Mouse (Mus musculus): Measurements from ENCODE around the gene Gpc5. TPM values are rescaled to one million over a fixed set of nuclear protein-coding genes. Genes with fewer than 3 reads are reported as not detected.

Gene Gpc5
- polyA plus RNA-seq, 1 experiment from 2014 or later, result 0.07 TPM

GRCm38 (mm10) chr14:115406596-115406995 is 314.6 kb downstream of the Gpc5 start:
- Histone ChIP-seq H3K4me3 (ENCODE audit: low read depth, low read length) (no peak overlapping the region), H3K9me3 (ENCODE audit: control insufficient read depth, low read length) (no peaks in the 10 kb centered on the region), H3K4me2 (replicated peaks; ENCODE audit: low read depth) (no peak overlapping the region), H3K36me3 (ENCODE audit: control insufficient read depth, insufficient read depth, low read length) (no peaks in the 10 kb centered on the region), H3K4me1 (replicated peaks; ENCODE audit: control insufficient read depth, insufficient read depth) (no peaks in the 10 kb centered on the region), H3K27me3 (ENCODE audit: control insufficient read depth, insufficient read depth, low read length) (no peaks in the 10 kb centered on the region), H3K27ac (replicated peaks) (no peak overlapping the region), H3K9ac (ENCODE audit: low read length) (no peak overlapping the region)
- ATAC-seq (ENCODE audit: low FRiP score, low TSS enrichment), result no peak
- TF ChIP-seq CTCF (IDR thresholded peaks at IDR 0.05; ENCODE audit: low read depth) (no peak), EP300 (optimal IDR thresholded peaks at IDR 0.05) (no peak)
- DNase-seq (ENCODE audit: low spot score), result no peak
- WGBS, result 68% methylated on average over 5 of the region's 5 CpGs

- H3K27me3 ChIP-seq (ENCODE audit: control insufficient read depth, insufficient read depth, low read length), result no peaks in the 10 kb centered on the region
- DNase-seq (ENCODE audit: low spot score) (no peak), ATAC-seq (ENCODE audit: low FRiP score, low TSS enrichment) (no peak)
- no peak overlapping the region for H3K4me3 ChIP-seq (ENCODE audit: low read depth, low read length)
- TF ChIP-seq CTCF (IDR thresholded peaks at IDR 0.05; ENCODE audit: low read depth), result no peak
- no peak for TF ChIP-seq EP300 (optimal IDR thresholded peaks at IDR 0.05)
- H3K36me3 ChIP-seq (ENCODE audit: control insufficient read depth, insufficient read depth, low read length), result no peaks in the 10 kb centered on the region
- no peak overlapping the region for H3K9ac ChIP-seq (ENCODE audit: low read length)
- no peaks in the 10 kb centered on the region for H3K4me1 ChIP-seq (replicated peaks; ENCODE audit: control insufficient read depth, insufficient read depth)
- no peaks in the 10 kb centered on the region for H3K9me3 ChIP-seq (ENCODE audit: control insufficient read depth, low read length)
- H3K27ac ChIP-seq (replicated peaks), result no peak overlapping the region
- H3K4me2 ChIP-seq (replicated peaks; ENCODE audit: low read depth), result no peak overlapping the region
- WGBS, result 31% methylated on average over 2 of the region's 2 CpGs
These were observed 315.4 kb downstream of the Gpc5 start for GRCm38 (mm10) chr14:115407309-115407930.

- H3K9me3 ChIP-seq (ENCODE audit: control insufficient read depth, low read length), result no peaks in the 10 kb centered on the region
- no peak overlapping the region for H3K9ac ChIP-seq (ENCODE audit: low read length)
- no peaks in the 10 kb centered on the region for H3K27me3 ChIP-seq (ENCODE audit: control insufficient read depth, insufficient read depth, low read length)
- WGBS, result 83% methylated on average over 1 of the region's 1 CpGs
- no peak for TF ChIP-seq EP300 (optimal IDR thresholded peaks at IDR 0.05)
- no peak for TF ChIP-seq CTCF (IDR thresholded peaks at IDR 0.05; ENCODE audit: low read depth)
- H3K4me3 ChIP-seq (ENCODE audit: low read depth, low read length), result no peak overlapping the region
- DNase-seq (ENCODE audit: low spot score), result no peak
- ATAC-seq (ENCODE audit: low FRiP score, low TSS enrichment), result no peak
- H3K4me2 ChIP-seq (replicated peaks; ENCODE audit: low read depth), result no peak overlapping the region
- no peak overlapping the region for H3K27ac ChIP-seq (replicated peaks)
- H3K4me1 ChIP-seq (replicated peaks; ENCODE audit: control insufficient read depth, insufficient read depth), result no peaks in the 10 kb centered on the region
- H3K36me3 ChIP-seq (ENCODE audit: control insufficient read depth, insufficient read depth, low read length), result no peaks in the 10 kb centered on the region
These were observed 318.9 kb downstream of the Gpc5 start for GRCm38 (mm10) chr14:115410881-115411280.

- Histone ChIP-seq H3K27ac (replicated peaks) (no peak overlapping the region), H3K36me3 (ENCODE audit: control insufficient read depth, insufficient read depth, low read length) (no peaks in the 10 kb centered on the region), H3K4me2 (replicated peaks; ENCODE audit: low read depth) (no peak overlapping the region), H3K27me3 (ENCODE audit: control insufficient read depth, insufficient read depth, low read length) (no peaks in the 10 kb centered on the region), H3K4me1 (replicated peaks; ENCODE audit: control insufficient read depth, insufficient read depth) (no peaks in the 10 kb centered on the region), H3K9me3 (ENCODE audit: control insufficient read depth, low read length) (no peaks in the 10 kb centered on the region), H3K9ac (ENCODE audit: low read length) (no peak overlapping the region), H3K4me3 (ENCODE audit: low read depth, low read length) (no peak overlapping the region)
- no peak for TF ChIP-seq CTCF (IDR thresholded peaks at IDR 0.05; ENCODE audit: low read depth)
- TF ChIP-seq EP300 (optimal IDR thresholded peaks at IDR 0.05), result no peak
- WGBS, result 69% methylated on average over 6 of the region's 6 CpGs
- no peak for DNase-seq (ENCODE audit: low spot score)
- no peak for ATAC-seq (ENCODE audit: low FRiP score, low TSS enrichment)
These were observed 319.6 kb downstream of the Gpc5 start for GRCm38 (mm10) chr14:115411513-115412174.

- Histone ChIP-seq H3K36me3 (ENCODE audit: control insufficient read depth, insufficient read depth, low read length) (no peaks in the 10 kb centered on the region), H3K4me2 (replicated peaks; ENCODE audit: low read depth) (no peak overlapping the region), H3K9ac (ENCODE audit: low read length) (no peak overlapping the region), H3K27me3 (ENCODE audit: control insufficient read depth, insufficient read depth, low read length) (no peaks in the 10 kb centered on the region), H3K4me3 (ENCODE audit: low read depth, low read length) (no peak overlapping the region), H3K4me1 (replicated peaks; ENCODE audit: control insufficient read depth, insufficient read depth) (no peaks in the 10 kb centered on the region), H3K9me3 (ENCODE audit: control insufficient read depth, low read length) (no peaks in the 10 kb centered on the region), H3K27ac (replicated peaks) (no peak overlapping the region)
- ATAC-seq (ENCODE audit: low FRiP score, low TSS enrichment), result no peak
- DNase-seq (ENCODE audit: low spot score), result no peak
- 50% methylated on average over 3 of the region's 3 CpGs for whole genome bisulfite sequencing
- no peak for TF ChIP-seq CTCF (IDR thresholded peaks at IDR 0.05; ENCODE audit: low read depth)
- no peak for TF ChIP-seq EP300 (optimal IDR thresholded peaks at IDR 0.05)
These were observed 320.8 kb downstream of the Gpc5 start for GRCm38 (mm10) chr14:115412821-115413220.

- Histone ChIP-seq H3K4me1 (replicated peaks; ENCODE audit: control insufficient read depth, insufficient read depth) (no peaks in the 10 kb centered on the region), H3K4me3 (ENCODE audit: low read depth, low read length) (no peak overlapping the region), H3K27me3 (ENCODE audit: control insufficient read depth, insufficient read depth, low read length) (no peaks in the 10 kb centered on the region), H3K9me3 (ENCODE audit: control insufficient read depth, low read length) (no peaks in the 10 kb centered on the region), H3K4me2 (replicated peaks; ENCODE audit: low read depth) (no peak overlapping the region), H3K27ac (replicated peaks) (no peak overlapping the region), H3K9ac (ENCODE audit: low read length) (no peak overlapping the region), H3K36me3 (ENCODE audit: control insufficient read depth, insufficient read depth, low read length) (no peaks in the 10 kb centered on the region)
- 49% methylated on average over 1 of the region's 1 CpGs for WGBS
- DNase-seq (ENCODE audit: low spot score), result no peak
- TF ChIP-seq CTCF (IDR thresholded peaks at IDR 0.05; ENCODE audit: low read depth) (no peak), EP300 (optimal IDR thresholded peaks at IDR 0.05) (no peak)
- no peak for ATAC-seq (ENCODE audit: low FRiP score, low TSS enrichment)
These were observed 321.4 kb downstream of the Gpc5 start for GRCm38 (mm10) chr14:115413429-115413828.
